Mouse (Mus musculus): Measurements from ENCODE around the gene Gm28043.
A peak's percentile ranks its signal among the peaks of the same experiment; 100 is the strongest.

DNA sequence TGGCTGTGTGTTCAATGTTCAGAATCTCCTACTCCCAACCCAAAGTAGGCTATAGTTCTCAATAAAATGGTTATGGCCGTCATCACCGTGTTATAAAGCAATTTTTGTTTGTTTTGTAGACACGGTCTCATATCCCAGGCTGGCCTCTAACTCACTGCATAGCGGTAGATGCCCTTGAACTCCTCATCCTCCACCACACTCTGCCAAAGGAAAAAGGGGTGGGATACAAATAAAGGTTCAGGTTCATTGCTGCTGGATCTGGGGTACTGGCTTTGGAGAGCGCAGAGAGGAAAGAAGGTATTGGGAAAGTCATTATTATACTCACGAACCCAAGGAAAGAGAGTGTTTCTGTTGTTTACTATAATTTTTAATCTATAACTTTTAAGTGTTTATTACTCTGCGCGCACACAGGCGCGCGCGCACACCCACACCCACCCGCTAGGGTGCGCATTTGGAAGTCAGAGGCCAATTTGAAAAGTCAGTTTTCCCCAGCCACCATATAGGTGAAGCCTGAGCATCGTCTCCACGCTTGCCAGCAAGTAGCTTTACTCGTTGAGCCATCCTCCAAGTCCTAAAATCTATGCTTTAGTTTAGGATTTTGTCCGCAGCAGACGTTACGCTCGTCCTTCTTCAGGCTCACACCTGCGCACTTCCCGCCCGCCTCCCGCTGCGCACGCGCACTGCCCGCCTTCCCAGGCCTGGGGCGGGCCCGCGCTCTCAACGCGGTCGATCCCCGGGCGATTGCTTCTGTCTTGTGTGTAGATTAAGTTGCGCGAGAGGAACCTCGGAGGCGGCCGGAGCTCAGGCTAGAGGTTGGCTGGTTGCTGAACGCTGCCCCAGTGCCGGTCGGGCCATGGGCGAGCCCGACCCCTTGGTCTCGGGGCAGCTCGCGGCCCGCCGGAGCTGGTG lies at the start of gene Gm28043, which contains the start of gene Rnf8:
- TF ChIP-seq CTCF (IDR thresholded peaks at IDR 0.05; ENCODE audit: extremely low read depth, insufficient read length, insufficient replicate concordance, low read depth, low read length) (peak; percentile 87; the same call in 1 of the 2 replicates), POLR2A (IDR thresholded peaks at IDR 0.05; ENCODE audit: low read depth, low read length) (peak; percentile 86)

Data from small intestine, adult 2 months (tissue).